Mouse (Mus musculus) bone marrow macrophage, adult 2 months (primary cell): Measurements from ENCODE around the gene Galnt17.

Experiments
- CTCF ChIP-seq: IDR thresholded peaks from 2 replicates; pipeline ENCODE4 v1.5.1; 2012; ENCODE audit warnings: low read depth, mild to moderate bottlenecking, low read length, moderate library complexity
- POLR2A ChIP-seq: IDR thresholded peaks from 2 replicates; pipeline ENCODE4 v1.6.1; 2012; ENCODE audit warnings: mild to moderate bottlenecking, low read depth, low read length, borderline replicate concordance

DNA sequence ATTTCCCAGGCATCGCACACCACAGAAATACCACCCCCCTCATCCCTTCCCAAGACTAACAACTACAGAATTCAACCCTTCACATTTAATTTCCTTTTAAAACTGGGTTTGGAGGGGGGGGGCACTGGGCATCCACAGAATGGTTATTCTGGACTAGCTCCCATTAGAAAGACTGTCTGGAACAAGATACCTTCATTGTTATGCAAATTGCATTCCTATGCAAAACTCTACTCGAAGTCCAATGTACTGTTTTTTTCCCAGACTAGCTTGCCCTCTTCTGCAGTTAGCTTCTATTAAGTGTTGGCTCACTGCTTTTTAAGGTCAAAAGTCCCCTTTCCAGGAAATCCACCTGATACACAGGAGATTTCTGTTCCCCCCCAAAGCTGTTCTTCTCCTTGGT, 131.1 kb downstream of the Galnt17 start:
- TF ChIP-seq POLR2A (no peak), CTCF (no peak)
